Mouse (Mus musculus) cerebral cortex, adult 2 months (tissue): Measurements from ENCODE around the gene Khk.

Experiments
- WGBS: fragments of 180-500 bp; shearing (Covaris S2); methylation state at CpG from one replicate; pipeline ENCODE4 v1.1.7; 2018; 5-methylcytosine and 5-hydroxymethylcytosine counted together

Khk gene

GRCm38 (mm10) chr5:30974870-30975656 lies 53.8 kb downstream of the Khk start:
- 46% methylated on average over 9 of the region's 9 CpGs for WGBS
